Mouse (Mus musculus): ENCODE results near the gene Slc44a4. TPM values are rescaled to one million over a fixed set of nuclear protein-coding genes. Genes with fewer than 3 reads are reported as not detected.
"Not testable (repeated sequence)": the region's sequence is repeated elsewhere in the genome, so short reads cannot be mapped to it uniquely, and the experiment has no call there.

The Slc44a4 gene
- polyA plus RNA-seq, 1 experiment from 2014 or later, result not detected

DNA sequence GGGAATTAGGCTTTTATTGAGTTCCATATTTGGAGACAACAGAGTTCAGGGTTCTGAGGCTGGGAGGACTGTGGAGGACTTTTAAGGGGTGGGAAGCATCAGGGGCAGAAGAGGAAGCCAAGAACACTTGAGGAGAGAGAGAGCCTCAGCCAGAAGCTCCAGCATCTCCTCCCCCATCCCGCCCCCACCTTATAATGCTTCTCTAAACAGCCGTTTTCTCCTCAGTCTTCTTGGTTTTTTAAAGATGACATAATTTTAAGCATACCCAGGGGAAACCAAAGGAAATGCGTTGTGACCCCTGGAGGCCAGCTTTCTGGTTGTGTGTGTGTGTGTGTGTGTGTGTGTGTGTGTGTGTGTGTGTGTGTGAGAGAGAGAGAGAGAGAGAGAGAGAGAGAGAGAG lies 47.9 kb downstream of the Slc44a4 start:
- H3K27ac ChIP-seq, result no peak overlapping the region
- WGBS, result 35% methylated on average over 3 of the region's 3 CpGs
- peaks cover 8% of the 10 kb centered on the region for H3K4me1 ChIP-seq (replicated peaks)
- peak overlapping the region; percentile 37; the same call in 1 of the 2 replicates for H3K9ac ChIP-seq (replicated peaks)
- H3K36me3 ChIP-seq, result no peaks in the 10 kb centered on the region
- peaks cover 33% of the 10 kb centered on the region for H3K27me3 ChIP-seq
- H3K9me3 ChIP-seq, result no peaks in the 10 kb centered on the region
- ATAC-seq (ENCODE audit: insufficient number of reproducible peaks, insufficient read depth, low FRiP score, low TSS enrichment, low read depth), result no peak
- H3K4me3 ChIP-seq (replicated peaks), result no peak overlapping the region
- no peak overlapping the region for H3K4me2 ChIP-seq

DNA sequence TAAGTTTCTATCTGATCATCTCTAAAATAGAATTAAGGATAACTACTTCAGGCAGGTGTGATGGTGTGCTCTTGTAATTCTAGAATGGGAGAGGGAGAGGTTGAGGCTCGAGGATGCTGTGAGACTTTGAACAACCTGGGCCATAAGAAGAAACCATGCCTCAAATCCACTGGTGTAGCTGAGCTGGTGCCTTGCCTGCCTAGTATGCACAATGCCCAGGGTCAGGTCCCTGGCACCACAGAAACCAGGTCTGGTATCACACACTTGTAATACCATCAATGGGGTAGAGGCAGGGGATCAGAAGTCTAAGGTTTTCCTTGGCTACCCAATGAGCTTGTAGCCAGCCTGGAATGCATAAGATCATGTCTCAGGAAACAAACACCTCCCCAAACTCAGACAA lies 48.6 kb downstream of the Slc44a4 start:
- H3K27ac ChIP-seq, result no peak overlapping the region
- no peaks in the 10 kb centered on the region for H3K36me3 ChIP-seq
- H3K27me3 ChIP-seq, result peaks cover 40% of the 10 kb centered on the region
- ATAC-seq (ENCODE audit: insufficient number of reproducible peaks, insufficient read depth, low FRiP score, low TSS enrichment, low read depth), result no peak
- 45% methylated on average over 1 of the region's 1 CpGs for WGBS
- no peak overlapping the region for H3K4me3 ChIP-seq (replicated peaks)
- peaks cover 8% of the 10 kb centered on the region for H3K4me1 ChIP-seq (replicated peaks)
- H3K9me3 ChIP-seq, result no peaks in the 10 kb centered on the region
- no peak overlapping the region for H3K9ac ChIP-seq (replicated peaks)
- H3K4me2 ChIP-seq, result no peak overlapping the region

DNA sequence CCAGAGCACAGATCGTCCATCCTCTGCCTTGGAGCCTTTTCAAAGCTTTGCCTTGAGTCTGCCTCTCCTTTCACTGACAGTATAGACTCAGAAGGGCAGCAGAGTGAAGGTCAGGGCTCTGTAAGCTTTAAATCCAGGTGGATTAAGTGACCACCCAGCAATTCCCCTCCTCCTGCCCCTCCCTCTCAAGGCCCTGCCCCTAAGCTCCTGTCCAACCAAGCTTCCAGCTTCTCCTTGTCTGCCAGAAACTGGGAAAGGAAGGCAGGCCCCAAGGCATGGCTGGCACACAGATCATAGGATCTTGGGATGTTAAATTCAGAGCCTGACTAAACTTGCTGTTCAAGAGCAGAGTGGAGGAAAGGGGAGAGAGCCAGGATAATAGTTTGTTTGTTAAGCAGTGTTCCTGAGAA lies 50.4 kb downstream of the Slc44a4 start:
- Histone ChIP-seq H3K4me3 (replicated peaks) (no peak overlapping the region), H3K27me3 (peaks cover 58% of the 10 kb centered on the region), H3K9me3 (no peaks in the 10 kb centered on the region), H3K4me2 (no peak overlapping the region), H3K9ac (replicated peaks) (no peak overlapping the region), H3K27ac (no peak overlapping the region), H3K36me3 (no peaks in the 10 kb centered on the region), H3K4me1 (replicated peaks) (peaks cover 8% of the 10 kb centered on the region)
- 23% methylated on average over 1 of the region's 1 CpGs for WGBS
- ATAC-seq (ENCODE audit: insufficient number of reproducible peaks, insufficient read depth, low FRiP score, low TSS enrichment, low read depth), result no peak

DNA sequence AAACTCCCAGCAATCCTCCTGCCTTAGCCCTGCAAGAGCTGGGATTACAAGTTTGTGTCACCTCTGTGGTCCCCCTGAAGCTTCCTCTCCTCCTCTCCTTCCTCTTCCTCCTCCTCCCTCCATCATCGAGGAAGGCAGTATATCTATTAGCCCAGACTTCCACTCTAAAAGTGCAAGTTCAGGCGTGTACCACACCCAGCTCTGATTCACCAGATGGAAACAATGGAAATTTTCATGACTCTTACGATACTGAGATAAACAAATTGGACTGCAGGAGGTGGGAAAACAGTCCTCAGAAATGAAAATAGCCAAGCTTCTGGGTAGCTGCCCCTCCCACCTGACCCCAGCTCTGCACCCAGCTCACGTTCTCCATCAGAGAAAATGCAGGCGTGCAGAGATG lies 51.4 kb downstream of the Slc44a4 start:
- Histone ChIP-seq H3K4me2 (no peak overlapping the region), H3K4me1 (replicated peaks) (no peaks in the 10 kb centered on the region), H3K27me3 (peaks cover 65% of the 10 kb centered on the region), H3K9me3 (no peaks in the 10 kb centered on the region), H3K36me3 (no peaks in the 10 kb centered on the region), H3K27ac (no peak overlapping the region), H3K9ac (replicated peaks) (no peak overlapping the region), H3K4me3 (replicated peaks) (no peak overlapping the region)
- WGBS, result 81% methylated on average over 5 of the region's 5 CpGs
- ATAC-seq (ENCODE audit: insufficient number of reproducible peaks, insufficient read depth, low FRiP score, low TSS enrichment, low read depth), result no peak

DNA sequence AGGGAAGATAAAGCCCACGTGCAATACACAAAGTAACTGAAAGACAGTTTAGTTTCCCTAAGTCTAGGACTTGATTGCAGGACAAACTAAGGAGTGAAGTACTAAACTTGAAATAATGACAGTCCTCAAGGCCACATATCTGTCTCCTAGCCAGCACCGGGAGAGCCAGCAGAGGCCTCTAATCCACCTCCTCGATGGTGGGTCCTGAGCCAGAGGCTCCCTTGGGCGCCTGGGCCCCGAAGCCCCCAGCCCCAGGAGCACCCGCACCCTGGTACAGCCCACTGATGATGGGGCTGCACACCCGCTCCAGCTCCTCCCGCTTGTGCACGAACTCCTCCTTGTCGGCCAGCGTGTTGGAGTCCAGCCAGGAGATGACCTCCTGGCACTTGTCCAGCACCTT lies 55.6 kb downstream of the Slc44a4 start, which contains the start of gene Gm20481:
Gene Gm20481 (plus strand): TSS at position 91 of the 400 bp plus-strand sequence.
- not testable (repeated sequence) for H3K4me3 ChIP-seq (replicated peaks); H3K4me2 ChIP-seq; H3K27ac ChIP-seq; H3K9ac ChIP-seq (replicated peaks); H3K9me3 ChIP-seq; ATAC-seq (ENCODE audit: insufficient number of reproducible peaks, insufficient read depth, low FRiP score, low TSS enrichment, low read depth); H3K4me1 ChIP-seq (replicated peaks); H3K36me3 ChIP-seq
- 68% methylated on average over 9 of the region's 11 CpGs for WGBS
- H3K27me3 ChIP-seq, result peaks cover 40% of the 10 kb centered on the region

DNA sequence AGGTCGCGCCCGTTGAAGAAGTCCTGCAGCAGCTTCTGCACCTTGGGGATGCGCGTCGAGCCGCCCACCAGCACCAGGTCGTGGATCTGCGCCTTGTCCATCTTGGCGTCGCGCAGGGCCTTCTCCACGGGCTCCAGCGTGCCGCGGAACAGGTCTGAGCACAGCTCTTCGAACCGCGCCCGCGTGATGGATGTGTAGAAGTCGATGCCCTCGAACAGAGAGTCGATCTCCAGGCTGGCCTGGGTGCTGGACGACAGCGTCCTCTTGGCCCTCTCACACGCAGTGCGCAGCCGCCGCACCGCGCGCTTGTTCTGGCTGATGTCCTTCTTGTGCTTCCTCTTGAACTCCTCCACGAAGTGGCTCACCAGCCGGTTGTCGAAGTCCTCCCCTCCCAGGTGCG lies 56.6 kb downstream of the Slc44a4 start:
- not testable (repeated sequence) for H3K9me3 ChIP-seq; H3K4me3 ChIP-seq (replicated peaks); H3K4me2 ChIP-seq; H3K9ac ChIP-seq (replicated peaks); H3K27ac ChIP-seq; ATAC-seq (ENCODE audit: insufficient number of reproducible peaks, insufficient read depth, low FRiP score, low TSS enrichment, low read depth); H3K36me3 ChIP-seq; H3K4me1 ChIP-seq (replicated peaks)
- WGBS, result 41% methylated on average over 26 of the region's 37 CpGs
- H3K27me3 ChIP-seq, result peaks cover 39% of the 10 kb centered on the region

DNA sequence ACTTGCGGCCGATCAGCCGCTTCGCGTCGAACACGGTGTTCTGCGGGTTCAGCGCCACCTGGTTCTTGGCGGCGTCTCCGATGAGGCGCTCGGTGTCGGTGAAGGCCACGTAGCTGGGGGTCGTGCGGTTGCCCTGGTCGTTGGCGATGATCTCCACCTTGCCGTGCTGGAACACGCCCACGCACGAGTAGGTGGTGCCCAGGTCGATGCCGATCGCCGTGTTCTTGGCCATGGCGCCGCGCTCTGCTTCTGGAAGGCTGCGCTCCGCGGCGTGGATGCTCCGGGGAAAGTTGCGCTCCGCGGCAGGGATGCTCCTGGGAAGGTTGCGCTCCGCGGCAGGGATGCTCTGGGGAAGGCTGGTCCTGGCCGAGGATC lies 57.4 kb downstream of the Slc44a4 start:
- peaks cover 36% of the 10 kb centered on the region for H3K27me3 ChIP-seq
- H3K4me1 ChIP-seq (replicated peaks), result not testable (repeated sequence)

DNA sequence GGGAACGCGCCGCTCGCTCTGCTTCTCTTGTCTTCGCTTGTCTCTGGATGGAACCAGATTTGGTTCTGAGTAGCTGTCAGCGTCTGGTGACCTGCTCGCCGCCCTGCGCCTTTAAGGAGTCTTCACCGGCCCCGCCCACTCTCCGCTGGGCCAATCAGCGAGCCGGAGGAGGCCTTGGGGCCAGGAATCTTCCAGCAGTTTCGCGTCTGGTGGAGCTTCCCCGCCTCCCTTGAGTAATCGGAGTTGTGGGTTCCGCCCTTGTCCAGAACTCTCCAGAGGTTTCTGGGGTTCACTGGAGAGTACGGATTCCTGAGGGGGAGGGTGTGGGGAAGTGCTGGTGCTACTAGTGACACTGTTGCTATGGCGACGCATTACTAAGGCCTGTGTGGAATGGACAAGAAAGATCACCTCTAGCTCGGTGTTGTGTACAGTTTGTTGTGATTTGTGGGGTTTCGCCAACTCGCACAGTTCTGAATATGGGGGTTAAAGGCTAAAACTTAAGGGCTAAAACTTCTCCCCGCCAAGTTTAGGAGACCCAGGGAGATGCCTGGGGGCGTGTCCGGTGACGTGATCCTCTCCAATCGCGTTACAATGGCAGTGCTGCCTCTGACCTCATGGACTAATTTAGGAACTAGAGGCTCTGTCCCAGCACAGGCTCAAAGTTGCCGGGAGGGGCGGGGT lies 57.9 kb downstream of the Slc44a4 start, which contains the start of the genes Hspa1a and Hspa1l:
Gene Hspa1a (minus strand): TSS at position 88 of the 681 bp plus-strand sequence.
Gene Hspa1l (plus strand): TSS at position 635 of the 681 bp plus-strand sequence.
- Histone ChIP-seq H3K27ac (0 out of 2 replicates have a peak within 1 kb of the TSS, but pooled peaks have one; percentile 20), H3K4me3 (replicated peaks) (peak within 1 kb of the TSS; percentile 42), H3K9ac (replicated peaks) (peak within 1 kb of the TSS; percentile 34; the same call in 1 of the 2 replicates), H3K4me2 (peak within 1 kb of the TSS; percentile 77), H3K27me3 (peaks cover 31% of the 10 kb centered on the region)
- H3K36me3 ChIP-seq; H3K4me1 ChIP-seq (replicated peaks); H3K9me3 ChIP-seq: not testable (repeated sequence)
- under 1% methylated on average over 33 of the region's 33 CpGs for WGBS
- peak; percentile 86 for ATAC-seq (ENCODE audit: insufficient number of reproducible peaks, insufficient read depth, low FRiP score, low TSS enrichment, low read depth)

More for the DNA sequence above, 57.4 kb downstream of the Slc44a4 start:
- H3K4me3 ChIP-seq (replicated peaks), result peak overlapping the region; percentile 42
- not testable (repeated sequence) for H3K9ac ChIP-seq (replicated peaks); H3K9me3 ChIP-seq; H3K27ac ChIP-seq; H3K36me3 ChIP-seq
- H3K4me2 ChIP-seq, result peak overlapping the region; percentile 77
- 4% methylated on average over 28 of the region's 43 CpGs for WGBS
- ATAC-seq (ENCODE audit: insufficient number of reproducible peaks, insufficient read depth, low FRiP score, low TSS enrichment, low read depth), result peak; percentile 40; the same call in 1 of the 2 replicates

DNA sequence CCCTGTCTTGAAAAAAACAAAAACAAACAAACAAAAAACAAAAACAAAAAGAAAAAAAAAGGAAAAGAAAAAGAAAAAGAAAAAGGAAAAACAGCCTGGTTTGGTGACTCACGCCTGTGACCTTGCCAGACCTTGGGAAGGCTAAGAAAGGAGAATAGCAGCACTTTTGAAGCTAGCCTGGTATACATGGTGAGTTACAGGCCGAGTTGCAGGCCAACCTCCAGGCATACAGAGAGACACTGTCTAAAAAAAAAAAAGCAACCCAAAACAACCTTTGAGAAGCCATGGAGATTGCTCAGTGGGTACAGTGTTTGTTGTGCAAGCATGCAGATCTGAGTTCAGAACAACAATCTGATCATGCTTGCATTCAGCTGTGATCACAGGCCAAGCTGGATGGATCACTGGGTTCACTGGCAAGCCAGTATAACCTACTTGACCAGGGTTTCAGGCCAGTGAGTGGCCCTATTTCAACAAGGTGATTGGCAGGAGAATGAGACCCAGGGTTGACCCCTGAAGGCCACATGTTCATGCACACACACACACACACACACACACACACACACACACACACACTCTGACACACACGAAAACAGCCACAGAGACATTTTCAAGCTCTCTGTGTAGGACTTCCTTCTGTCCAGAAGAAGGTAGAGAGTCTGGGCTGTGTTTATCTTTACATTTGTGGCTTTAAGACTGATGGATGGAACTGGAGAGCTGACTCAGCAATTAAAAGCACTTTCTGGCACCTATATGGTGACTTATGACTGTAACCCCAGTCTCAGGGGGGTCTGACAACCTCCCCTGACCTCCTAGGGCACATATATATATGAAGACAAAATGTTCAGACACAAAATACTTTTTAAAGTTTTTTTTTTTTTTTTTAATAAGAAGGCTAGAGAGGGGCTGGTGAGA lies 61.6 kb downstream of the Slc44a4 start:
- ATAC-seq (ENCODE audit: insufficient number of reproducible peaks, insufficient read depth, low FRiP score, low TSS enrichment, low read depth), result no peak
- no peaks in the 10 kb centered on the region for H3K9me3 ChIP-seq
- H3K27me3 ChIP-seq, result no peaks in the 10 kb centered on the region
- H3K4me3 ChIP-seq (replicated peaks), result no peak overlapping the region
- H3K9ac ChIP-seq (replicated peaks), result no peak overlapping the region
- 77% methylated on average over 3 of the region's 3 CpGs for WGBS
- H3K4me2 ChIP-seq, result no peak overlapping the region
- no peaks in the 10 kb centered on the region for H3K36me3 ChIP-seq
- H3K4me1 ChIP-seq (replicated peaks), result peaks cover 8% of the 10 kb centered on the region
- no peak overlapping the region for H3K27ac ChIP-seq

DNA sequence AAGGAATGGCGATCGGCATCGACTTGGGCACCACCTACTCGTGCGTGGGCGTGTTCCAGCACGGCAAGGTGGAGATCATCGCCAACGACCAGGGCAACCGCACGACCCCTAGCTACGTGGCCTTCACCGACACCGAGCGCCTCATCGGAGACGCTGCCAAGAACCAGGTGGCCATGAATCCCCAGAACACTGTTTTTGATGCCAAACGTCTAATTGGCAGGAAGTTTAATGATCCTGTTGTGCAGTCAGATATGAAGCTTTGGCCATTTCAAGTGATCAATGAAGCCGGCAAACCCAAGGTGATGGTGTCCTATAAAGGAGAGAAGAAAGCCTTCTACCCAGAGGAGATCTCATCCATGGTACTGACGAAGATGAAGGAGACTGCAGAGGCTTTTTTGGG lies 62.7 kb downstream of the Slc44a4 start:
- Histone ChIP-seq H3K36me3 (no peaks in the 10 kb centered on the region), H3K4me2 (no peak overlapping the region), H3K27ac (no peak overlapping the region), H3K4me1 (replicated peaks) (peaks cover 12% of the 10 kb centered on the region), H3K9ac (replicated peaks) (no peak overlapping the region), H3K27me3 (no peaks in the 10 kb centered on the region), H3K9me3 (no peaks in the 10 kb centered on the region), H3K4me3 (replicated peaks) (no peak overlapping the region)
- no peak for ATAC-seq (ENCODE audit: insufficient number of reproducible peaks, insufficient read depth, low FRiP score, low TSS enrichment, low read depth)
- WGBS, result 91% methylated on average over 20 of the region's 20 CpGs

DNA sequence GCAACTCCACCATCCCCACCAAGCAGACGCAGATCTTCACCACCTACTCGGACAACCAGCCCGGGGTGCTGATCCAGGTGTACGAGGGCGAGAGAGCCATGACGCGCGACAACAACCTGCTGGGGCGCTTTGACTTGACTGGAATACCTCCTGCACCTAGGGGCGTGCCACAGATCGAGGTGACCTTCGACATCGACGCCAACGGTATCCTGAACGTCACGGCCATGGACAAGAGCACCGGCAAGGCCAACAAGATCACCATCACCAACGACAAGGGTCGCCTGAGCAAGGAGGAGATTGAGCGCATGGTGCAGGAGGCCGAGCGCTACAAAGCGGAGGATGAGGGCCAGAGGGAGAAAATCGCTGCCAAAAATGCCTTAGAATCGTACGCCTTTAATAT lies 64.0 kb downstream of the Slc44a4 start:
- Histone ChIP-seq H3K4me1 (replicated peaks) (peaks cover 16% of the 10 kb centered on the region), H3K27me3 (no peaks in the 10 kb centered on the region), H3K9ac (replicated peaks) (no peak overlapping the region), H3K27ac (no peak overlapping the region), H3K4me2 (no peak overlapping the region), H3K9me3 (no peaks in the 10 kb centered on the region), H3K4me3 (replicated peaks) (no peak overlapping the region), H3K36me3 (no peaks in the 10 kb centered on the region)
- no peak for ATAC-seq (ENCODE audit: insufficient number of reproducible peaks, insufficient read depth, low FRiP score, low TSS enrichment, low read depth)
- 89% methylated on average over 27 of the region's 27 CpGs for WGBS
